Mouse (Mus musculus) heart, embryonic 10.5 days (tissue): Measurements from ENCODE around the gene Vmn1r35. TPM values are rescaled to one million over a fixed set of nuclear protein-coding genes. Genes with fewer than 3 reads are reported as not detected.
"Not testable (repeated sequence)": the region's sequence is repeated elsewhere in the genome, so short reads cannot be mapped to it uniquely, and the experiment has no call there.

Experiments
- DNase-seq: peaks from one replicate; pipeline ENCODE4 v3.0.0-alpha.2; 2017; ENCODE audit warnings: low spot score
- H3K27ac ChIP-seq: fragments of 300-500 bp; sonication (generic); 2 replicates; pipeline ENCODE4 v1.5.1; 2016; ENCODE audit warnings: mild to moderate bottlenecking
- H3K27me3 ChIP-seq: fragments of 300-500 bp; sonication (generic); 2 replicates; pipeline ENCODE4 v1.6.1; 2016; ENCODE audit warnings: mild to moderate bottlenecking; ENCODE audit not compliant: poor library complexity, insufficient read depth, severe bottlenecking
- H3K36me3 ChIP-seq: fragments of 300-500 bp; sonication (generic); 2 replicates; pipeline ENCODE4 v1.6.1; 2016; ENCODE audit warnings: mild to moderate bottlenecking, moderate library complexity
- H3K4me1 ChIP-seq: fragments of 300-500 bp; sonication (generic); 2 replicates; pipeline ENCODE4 v1.6.1; 2016; ENCODE audit warnings: mild to moderate bottlenecking
- H3K4me3 ChIP-seq: fragments of 300-500 bp; sonication (generic); 2 replicates; pipeline ENCODE4 v1.5.1; 2016; ENCODE audit warnings: mild to moderate bottlenecking, moderate library complexity
- H3K9me3 ChIP-seq: fragments of 300-500 bp; sonication (generic); 2 replicates; pipeline ENCODE4 v1.6.1; 2016; ENCODE audit warnings: mild to moderate bottlenecking, moderate library complexity
- WGBS: fragments of 180-500 bp; shearing (Covaris S2); methylation state at CpG from one replicate; pipeline ENCODE4 v1.1.7; 2016; 5-methylcytosine and 5-hydroxymethylcytosine counted together
- polyA plus RNA-seq: library from polyadenylated mRNA; unstranded; fragments of >200 nt; fragmentation: Nextera tagmentation; extraction: Ambion mirVana; gene quantifications from 2 replicates; pipeline ENCODE4 v1.2.1, GENCODE M21; 2016

Vmn1r35 gene
- polyA plus RNA-seq, result not detected in 2 replicates

- no peaks in the 10 kb centered on the region for H3K27me3 ChIP-seq
- DNase-seq, result no peak
- no peaks in the 10 kb centered on the region for H3K4me1 ChIP-seq
- no peaks in the 10 kb centered on the region for H3K36me3 ChIP-seq
- no peaks in the 10 kb centered on the region for H3K9me3 ChIP-seq
- no peak within 1 kb of the TSS for H3K27ac ChIP-seq
- 78% methylated on average over 3 of the region's 3 CpGs for WGBS
- H3K4me3 ChIP-seq, result no peak within 1 kb of the TSS
Observed at GRCm38 (mm10) chr6:66685806-66686205, at the start of gene Vmn1r35. Gene Vmn1r35, minus strand, starts transcription at chr6:66685906.

DNA sequence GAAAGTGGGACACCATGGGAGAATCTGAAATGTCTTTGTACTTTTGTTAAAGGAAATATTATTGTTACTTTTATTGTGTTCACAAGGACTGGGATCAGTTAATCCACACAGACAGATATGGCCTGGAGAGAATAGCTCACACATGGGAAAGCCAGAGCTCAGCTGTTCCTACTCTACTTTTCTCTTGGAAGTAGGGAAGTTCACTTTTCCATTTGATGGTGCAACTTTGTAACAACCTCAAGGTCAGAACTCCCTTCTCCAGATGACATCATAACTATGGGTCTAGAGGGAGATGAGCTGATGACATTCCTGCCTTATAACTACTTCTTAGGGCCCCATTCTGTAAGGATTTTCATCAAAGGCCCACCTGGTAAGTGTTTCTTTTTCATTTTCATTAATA, 43.4 kb upstream of the Vmn1r35 start, which contains the start of gene Vmn1r37:
Vmn1r37 (plus strand) TSS at position 301 of the 400 bp plus-strand sequence.
- not testable (repeated sequence) for H3K36me3 ChIP-seq, H3K27me3 ChIP-seq, DNase-seq

GRCm38 (mm10) chr6:66719068-66719467, 33.4 kb upstream of the Vmn1r35 start, which contains the start of gene Vmn1r36:
Gene Vmn1r36, minus strand, starts transcription at chr6:66719168.
- not testable (repeated sequence) for H3K4me1 ChIP-seq, DNase-seq, H3K9me3 ChIP-seq, H3K27me3 ChIP-seq, H3K36me3 ChIP-seq, H3K4me3 ChIP-seq, H3K27ac ChIP-seq
- WGBS, result 58% methylated on average over 2 of the region's 2 CpGs

More for the DNA sequence above, 43.4 kb upstream of the Vmn1r35 start, which contains the start of gene Vmn1r37:
- H3K27ac ChIP-seq, H3K4me3 ChIP-seq, H3K9me3 ChIP-seq, H3K4me1 ChIP-seq: not testable (repeated sequence)

- H3K4me3 ChIP-seq, result no peak overlapping the region
- H3K27ac ChIP-seq, result no peak overlapping the region
- DNase-seq, result no peak
- 52% methylated on average over 3 of the region's 3 CpGs for WGBS
- H3K27me3 ChIP-seq, result no peaks in the 10 kb centered on the region
- H3K4me1 ChIP-seq, result no peaks in the 10 kb centered on the region
- H3K9me3 ChIP-seq, result no peaks in the 10 kb centered on the region
- no peaks in the 10 kb centered on the region for H3K36me3 ChIP-seq
Observed at GRCm38 (mm10) chr6:66713854-66714253, 28.1 kb upstream of the Vmn1r35 start.

- Histone ChIP-seq H3K9me3 (no peaks in the 10 kb centered on the region), H3K4me1 (no peaks in the 10 kb centered on the region), H3K27ac (no peak overlapping the region), H3K4me3 (no peak overlapping the region), H3K36me3 (no peaks in the 10 kb centered on the region), H3K27me3 (no peaks in the 10 kb centered on the region)
- no peak for DNase-seq
Observed at GRCm38 (mm10) chr6:66708901-66709300, 23.2 kb upstream of the Vmn1r35 start.

GRCm38 (mm10) chr6:66643779-66644178, 41.9 kb downstream of the Vmn1r35 start, which contains the start of gene Vmn1r34:
Gene Vmn1r34, minus strand, starts transcription at chr6:66643879.
- 76% methylated on average over 1 of the region's 1 CpGs for WGBS
- H3K4me3 ChIP-seq, result no peak within 1 kb of the TSS
- H3K4me1 ChIP-seq, result no peaks in the 10 kb centered on the region
- H3K27ac ChIP-seq, result no peak within 1 kb of the TSS
- H3K36me3 ChIP-seq, result no peaks in the 10 kb centered on the region
- no peaks in the 10 kb centered on the region for H3K27me3 ChIP-seq
- no peaks in the 10 kb centered on the region for H3K9me3 ChIP-seq
- DNase-seq, result no peak

Other genes with a start within 250 kb of the Vmn1r35 start
- gene Mad2l1, start 150.5 kb downstream of the Vmn1r35 start, polyA plus RNA-seq, result 88.9 and 115 TPM in 2 replicates
- gene Vmn1r32, start 125.8 kb downstream of the Vmn1r35 start, polyA plus RNA-seq, result 0.13 TPM in 1 of 2 replicates, not detected in the other
- not detected in 2 replicates for gene Vmn1r33, start 67.6 kb downstream of the Vmn1r35 start, polyA plus RNA-seq
- not detected in 2 replicates for gene Vmn1r34, start 42.0 kb downstream of the Vmn1r35 start, polyA plus RNA-seq
- not detected in 2 replicates for gene Vmn1r36, start 33.3 kb upstream of the Vmn1r35 start, polyA plus RNA-seq
- gene Vmn1r37, start 43.5 kb upstream of the Vmn1r35 start, polyA plus RNA-seq, result not detected in 2 replicates
- not detected in 2 replicates for gene Vmn1r38, start 96.7 kb upstream of the Vmn1r35 start, polyA plus RNA-seq
- not detected in 2 replicates for gene Vmn1r39, start 124.7 kb upstream of the Vmn1r35 start, polyA plus RNA-seq
- gene Gng12, start 210.5 kb upstream of the Vmn1r35 start, polyA plus RNA-seq, result 60.0 and 60.9 TPM in 2 replicates